Mouse (Mus musculus): ENCODE data around the gene Ddn.

DNA sequence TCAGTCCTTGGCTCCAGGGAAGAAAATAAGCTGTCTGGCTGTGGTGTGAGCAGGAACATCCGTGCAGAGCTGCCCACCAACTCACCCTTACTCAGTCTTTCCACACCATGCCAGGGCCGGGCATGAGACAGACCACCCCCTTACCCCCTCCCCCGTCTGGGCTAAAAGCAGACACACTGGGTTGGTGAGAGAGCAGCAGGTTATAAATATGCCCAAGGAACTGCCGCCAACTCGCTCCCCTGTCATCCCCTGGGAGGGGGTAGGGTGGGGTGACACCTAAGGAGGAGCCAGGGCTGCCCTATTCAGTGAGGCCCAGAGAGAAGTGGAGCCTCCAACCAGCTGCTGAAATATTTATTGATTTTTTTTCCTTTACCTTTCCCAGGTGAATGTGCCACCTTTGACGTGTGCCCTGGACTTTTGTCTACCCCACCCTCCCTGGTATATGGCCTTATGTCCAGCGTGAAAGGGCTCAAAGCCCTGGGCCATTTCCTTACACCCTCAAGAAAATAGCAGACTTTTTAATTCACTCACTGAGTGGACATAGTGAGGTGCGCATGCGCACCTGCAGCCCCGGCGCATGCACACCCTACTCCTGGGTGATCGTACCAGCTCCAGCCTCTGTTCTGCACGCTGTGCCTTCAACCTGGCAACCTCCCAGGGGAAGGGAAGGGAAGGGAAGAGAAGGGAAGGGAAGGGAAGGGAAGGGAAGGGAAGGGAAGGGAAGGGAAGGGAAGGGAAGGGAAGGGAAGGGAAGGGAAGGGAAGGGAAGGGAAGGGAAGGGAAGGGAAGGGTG, 12.3 kb downstream of the Ddn start:
- TF ChIP-seq HCFC1 (IDR thresholded peaks at IDR 0.05; ENCODE audit: borderline replicate concordance, insufficient read depth, low read length) = no peak
- TF ChIP-seq ZNF384 (IDR thresholded peaks at IDR 0.05; ENCODE audit: low read depth, low read length) = no peak
- no peak for TF ChIP-seq CHD2 (IDR thresholded peaks at IDR 0.05; ENCODE audit: low read depth, low read length)
- TF ChIP-seq MAFK (IDR thresholded peaks at IDR 0.05; ENCODE audit: insufficient read depth, low read depth, low read length) = no peak

All from ES-E14 (cell line).